Mouse (Mus musculus) small intestine, adult 2 months (tissue): ENCODE data around the gene Arl9. TPM values are rescaled to one million over a fixed set of nuclear protein-coding genes. Genes with fewer than 3 reads are reported as not detected.
"Not testable (repeated sequence)": the region's sequence is repeated elsewhere in the genome, so short reads cannot be mapped to it uniquely, and the experiment has no call there.

Experiments used
- H3K27ac ChIP-seq: fragments of 200-500 bp; 2 replicates; pipeline ENCODE4 v1.5.1; 2012; ENCODE audit warnings: low read depth, low read length, control low read depth, inconsistent platforms; ENCODE audit not compliant: insufficient read depth
- H3K27me3 ChIP-seq: fragments of 200-500 bp; 2 replicates; pipeline ENCODE4 v1.6.1; 2012; ENCODE audit warnings: mild to moderate bottlenecking, moderate library complexity, low read length, inconsistent platforms; ENCODE audit not compliant: control insufficient read depth, insufficient read depth
- H3K36me3 ChIP-seq: fragments of 200-500 bp; 2 replicates; pipeline ENCODE4 v1.6.1; 2012; ENCODE audit warnings: mild to moderate bottlenecking, low read length, control low read depth, inconsistent platforms; ENCODE audit not compliant: control insufficient read depth, insufficient read depth
- H3K4me1 ChIP-seq: fragments of 200-500 bp; 2 replicates; pipeline ENCODE4 v1.6.1; 2012; ENCODE audit warnings: low read length, inconsistent platforms, mixed read lengths; ENCODE audit not compliant: control insufficient read depth, insufficient read depth, insufficient read length
- H3K4me3 ChIP-seq: fragments of 200-500 bp; 2 replicates; pipeline ENCODE4 v1.5.1; 2012; ENCODE audit warnings: low read depth, mild to moderate bottlenecking, control low read depth, inconsistent platforms, low read length, moderate library complexity
- CTCF ChIP-seq: fragments of 200-500 bp; IDR thresholded peaks from 2 replicates; pipeline ENCODE4 v1.5.1; 2012; ENCODE audit warnings: low read depth, mild to moderate bottlenecking, control low read depth, inconsistent platforms, low read length, moderate library complexity, mixed read lengths; ENCODE audit not compliant: insufficient replicate concordance, insufficient read length; ENCODE audit errors: extremely low read depth
- POLR2A ChIP-seq: fragments of 200-500 bp; IDR thresholded peaks from 2 replicates; pipeline ENCODE4 v1.6.1; 2012; ENCODE audit warnings: low read depth, mild to moderate bottlenecking, control low read depth, inconsistent platforms, low read length, moderate library complexity
- WGBS: fragments of 180-500 bp; shearing (Covaris S2); methylation state at CpG from one replicate; pipeline ENCODE4 v1.1.7; 2018; 5-methylcytosine and 5-hydroxymethylcytosine counted together
- polyA plus RNA-seq: library from polyadenylated mRNA; depleted of rRNA; stranded (reverse); fragments of >200 nt; gene quantifications from 2 replicates; pipeline ENCODE4 v1.2.3, GENCODE M21; 2012

Arl9 gene
- polyA plus RNA-seq, 1 experiment = not detected

- H3K4me1 ChIP-seq = no peaks in the 10 kb centered on the region
- TF ChIP-seq CTCF = no peak
- no peak for TF ChIP-seq POLR2A
- WGBS = 37% methylated on average over 5 of the region's 5 CpGs
- H3K36me3 ChIP-seq = peaks cover 18% of the 10 kb centered on the region
- no peaks in the 10 kb centered on the region for H3K27me3 ChIP-seq
- H3K4me3 ChIP-seq = no peak overlapping the region
- H3K27ac ChIP-seq = no peak overlapping the region
These were observed 34.6 kb upstream of the Arl9 start for GRCm38 (mm10) chr5:76969250-76969649.

- H3K36me3 ChIP-seq = peaks cover 12% of the 10 kb centered on the region; the same call in 1 of the 2 replicates
- H3K4me1 ChIP-seq, H3K27me3 ChIP-seq, H3K4me3 ChIP-seq, H3K27ac ChIP-seq: not testable (repeated sequence)
- 61% methylated on average over 1 of the region's 1 CpGs for whole genome bisulfite sequencing
These were observed 32.7 kb upstream of the Arl9 start for GRCm38 (mm10) chr5:76971115-76971514.

- Histone ChIP-seq H3K36me3 (peaks cover 13% of the 10 kb centered on the region), H3K4me3 (no peak overlapping the region), H3K4me1 (no peaks in the 10 kb centered on the region; the same call in 1 of the 2 replicates), H3K27me3 (no peaks in the 10 kb centered on the region), H3K27ac (no peak overlapping the region)
- TF ChIP-seq CTCF (no peak), POLR2A (no peak)
- 38% methylated on average over 3 of the region's 3 CpGs for whole genome bisulfite sequencing
These were observed 30.4 kb upstream of the Arl9 start for GRCm38 (mm10) chr5:76973488-76973887.

- no peaks in the 10 kb centered on the region for H3K27me3 ChIP-seq
- under 1% methylated on average over 17 of the region's 17 CpGs for WGBS
- peak overlapping the region; percentile 100 for H3K4me3 ChIP-seq
- H3K27ac ChIP-seq = no peak overlapping the region
- peaks cover 17% of the 10 kb centered on the region for H3K36me3 ChIP-seq
- H3K4me1 ChIP-seq = no peaks in the 10 kb centered on the region; the same call in 1 of the 2 replicates
- no peak for TF ChIP-seq CTCF
- TF ChIP-seq POLR2A = no peak
These were observed 29.7 kb upstream of the Arl9 start for GRCm38 (mm10) chr5:76974207-76974553.

DNA sequence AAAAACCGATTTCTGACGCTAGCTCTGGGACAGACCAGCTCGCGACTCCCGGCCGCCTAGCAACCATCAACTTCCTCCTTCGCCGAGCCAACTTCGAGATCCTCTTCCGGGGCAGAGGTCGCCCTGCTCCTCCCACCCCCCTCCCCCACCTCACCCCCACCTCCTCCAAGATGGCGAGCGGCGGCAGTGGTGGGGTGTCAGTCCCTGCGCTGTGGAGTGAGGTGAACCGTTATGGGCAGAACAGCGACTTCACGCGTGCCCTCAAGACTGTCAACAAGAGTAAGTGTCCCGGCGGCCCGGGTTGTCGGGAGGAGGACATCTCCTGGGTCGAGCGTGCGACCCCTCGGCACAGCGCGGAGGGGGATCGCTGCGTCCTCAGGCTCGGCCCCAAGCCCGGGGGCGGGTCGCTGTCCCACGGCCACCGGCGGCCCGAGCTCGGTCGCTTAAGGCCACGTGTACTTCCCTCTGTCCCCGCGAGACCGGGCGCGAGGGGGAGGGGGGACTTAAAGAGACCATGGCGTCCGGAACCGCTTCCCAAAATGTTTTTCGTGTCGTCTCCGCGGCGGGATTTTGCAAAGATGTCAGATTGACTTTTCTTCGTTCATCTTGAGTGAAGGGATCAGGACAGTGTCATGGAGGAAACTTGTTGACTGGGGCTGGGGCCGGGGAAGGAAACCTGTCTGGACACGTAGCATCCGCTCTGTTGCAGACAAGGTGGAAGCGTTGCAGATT is 29.1 kb upstream of the Arl9 start, which contains the start of gene Srp72:
TSS of gene Srp72 (plus strand) at position 130 of the 732 bp plus-strand sequence.
- Histone ChIP-seq H3K27ac (peak within 1 kb of the TSS; percentile 97), H3K36me3 (peaks cover 20% of the 10 kb centered on the region), H3K4me3 (peak within 1 kb of the TSS; percentile 100), H3K27me3 (no peaks in the 10 kb centered on the region), H3K4me1 (no peaks in the 10 kb centered on the region; the same call in 1 of the 2 replicates)
- TF ChIP-seq CTCF (no peak), POLR2A (no peak; the same call in none of the 2 replicates)
- under 1% methylated on average over 57 of the region's 60 CpGs for WGBS

DNA sequence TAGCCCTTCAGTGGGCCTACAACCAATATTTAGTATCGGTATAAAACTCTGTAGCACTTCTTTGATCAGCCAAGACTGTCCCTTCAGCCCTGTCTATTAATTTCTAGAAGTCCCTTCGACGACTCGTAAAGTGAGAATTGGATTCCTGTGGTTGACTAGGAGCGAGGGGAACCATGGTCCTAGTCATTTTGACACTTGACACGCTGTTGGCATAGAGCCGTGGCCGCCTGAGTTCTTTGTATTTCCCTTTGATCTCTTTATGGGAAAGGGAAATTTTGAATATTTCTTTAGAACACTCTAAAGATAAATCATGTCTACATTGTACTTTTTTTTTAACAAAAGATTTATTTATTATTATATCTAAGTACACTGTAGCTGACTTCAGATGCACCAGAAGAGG is 28.1 kb upstream of the Arl9 start:
- 80% methylated on average over 8 of the region's 8 CpGs for WGBS

GRCm38 (mm10) chr5:76984015-76984414 is 19.8 kb upstream of the Arl9 start:
- no peak overlapping the region for H3K4me3 ChIP-seq
- H3K36me3 ChIP-seq = peaks cover 67% of the 10 kb centered on the region
- H3K27me3 ChIP-seq = no peaks in the 10 kb centered on the region
- no peak for TF ChIP-seq POLR2A
- no peak for TF ChIP-seq CTCF
- no peak overlapping the region for H3K27ac ChIP-seq
- H3K4me1 ChIP-seq = no peaks in the 10 kb centered on the region
- WGBS = 88% methylated on average over 11 of the region's 11 CpGs

More for the DNA sequence above, 28.1 kb upstream of the Arl9 start:
- Histone ChIP-seq H3K27me3 (no peaks in the 10 kb centered on the region), H3K4me3 (no peak overlapping the region), H3K36me3 (peaks cover 25% of the 10 kb centered on the region), H3K4me1 (no peaks in the 10 kb centered on the region; the same call in 1 of the 2 replicates), H3K27ac (no peak overlapping the region)
- no peak for TF ChIP-seq CTCF
